Mouse (Mus musculus) common myeloid progenitor, adult 5-6 weeks (primary cell): ENCODE results near the gene Nt5dc1. TPM values are rescaled to one million over a fixed set of nuclear protein-coding genes. Genes with fewer than 3 reads are reported as not detected.
A peak's percentile ranks its signal among the peaks of the same experiment; 100 is the strongest.
"Not testable (repeated sequence)": the region's sequence is repeated elsewhere in the genome, so short reads cannot be mapped to it uniquely, and the experiment has no call there.

ENCODE experiments used
- ATAC-seq: replicated peaks from 2 replicates; pipeline ENCODE4 v1.8.0; 2016; ENCODE audit warnings: low read depth, mild to moderate bottlenecking, moderate TSS enrichment, inconsistent platforms; ENCODE audit not compliant: poor library complexity, severe bottlenecking
- total RNA-seq: library from RNA; stranded (forward); fragments of 200-1000, 187-1606 nt; gene quantifications from 2 replicates; pipeline ENCODE4 v1.2.3, GENCODE M21; 2017

The Nt5dc1 gene
- total RNA-seq, 1 experiment from 2014 or later = 36.5 TPM

DNA sequence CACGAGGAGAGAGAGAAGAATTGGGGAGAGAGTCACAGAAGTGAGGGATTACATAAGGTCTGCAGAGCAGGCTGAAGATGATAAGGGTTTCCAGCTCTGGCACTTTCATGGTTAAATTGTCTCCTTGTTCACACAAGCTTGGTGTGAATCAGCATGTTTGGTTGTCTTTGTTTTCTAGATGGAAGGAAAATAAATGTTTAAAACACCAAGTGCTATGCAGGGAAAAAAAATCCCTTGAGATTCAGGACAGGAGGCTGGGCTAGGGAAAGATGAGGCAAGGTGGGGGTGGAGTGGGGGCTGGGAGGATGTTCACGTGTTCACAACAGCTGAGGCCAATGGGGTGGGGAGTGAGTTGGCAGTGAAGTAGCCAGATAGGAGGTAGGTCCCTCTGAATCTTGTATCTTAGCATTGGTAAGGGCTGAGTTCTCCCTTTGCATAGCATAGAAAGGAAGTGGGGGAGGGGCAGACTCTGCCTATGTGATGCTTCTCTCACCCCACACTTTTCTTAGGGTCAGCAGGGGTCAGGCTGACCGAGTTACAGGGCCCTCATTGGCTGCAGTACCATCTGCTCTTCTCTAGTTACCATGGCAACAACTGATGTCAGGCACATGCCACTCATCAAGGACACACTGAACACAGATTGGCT, 101.7 kb downstream of the Nt5dc1 start:
- ATAC-seq = no peak

GRCm38 (mm10) chr10:34312536-34312935, 105.8 kb downstream of the Nt5dc1 start:
- no peak for ATAC-seq

- ATAC-seq = no peak
These were observed 108.3 kb downstream of the Nt5dc1 start for GRCm38 (mm10) chr10:34309915-34310685.

DNA sequence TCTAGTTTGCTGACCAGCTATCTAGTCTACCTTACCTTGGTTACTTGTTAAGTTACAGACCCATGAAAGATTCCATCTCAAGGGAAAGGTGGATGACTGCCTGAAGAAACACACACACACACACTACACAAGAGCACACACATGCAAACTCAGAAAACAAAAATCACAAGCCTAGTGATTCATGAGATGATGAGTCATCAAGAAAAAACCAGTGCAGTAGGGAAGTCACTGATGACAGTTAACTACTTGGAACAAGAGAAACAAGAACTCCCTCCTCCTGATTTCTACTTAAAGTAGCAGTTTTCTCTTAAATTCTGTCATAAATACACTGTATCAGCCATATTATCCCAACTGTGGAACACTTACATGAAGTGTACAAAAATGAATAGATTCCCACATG, 111.3 kb downstream of the Nt5dc1 start:
- ATAC-seq = 0 out of 2 replicates have a peak, but pooled peaks have one; percentile 25

GRCm38 (mm10) chr10:34300368-34300767, 118.0 kb downstream of the Nt5dc1 start:
- ATAC-seq = no peak

DNA sequence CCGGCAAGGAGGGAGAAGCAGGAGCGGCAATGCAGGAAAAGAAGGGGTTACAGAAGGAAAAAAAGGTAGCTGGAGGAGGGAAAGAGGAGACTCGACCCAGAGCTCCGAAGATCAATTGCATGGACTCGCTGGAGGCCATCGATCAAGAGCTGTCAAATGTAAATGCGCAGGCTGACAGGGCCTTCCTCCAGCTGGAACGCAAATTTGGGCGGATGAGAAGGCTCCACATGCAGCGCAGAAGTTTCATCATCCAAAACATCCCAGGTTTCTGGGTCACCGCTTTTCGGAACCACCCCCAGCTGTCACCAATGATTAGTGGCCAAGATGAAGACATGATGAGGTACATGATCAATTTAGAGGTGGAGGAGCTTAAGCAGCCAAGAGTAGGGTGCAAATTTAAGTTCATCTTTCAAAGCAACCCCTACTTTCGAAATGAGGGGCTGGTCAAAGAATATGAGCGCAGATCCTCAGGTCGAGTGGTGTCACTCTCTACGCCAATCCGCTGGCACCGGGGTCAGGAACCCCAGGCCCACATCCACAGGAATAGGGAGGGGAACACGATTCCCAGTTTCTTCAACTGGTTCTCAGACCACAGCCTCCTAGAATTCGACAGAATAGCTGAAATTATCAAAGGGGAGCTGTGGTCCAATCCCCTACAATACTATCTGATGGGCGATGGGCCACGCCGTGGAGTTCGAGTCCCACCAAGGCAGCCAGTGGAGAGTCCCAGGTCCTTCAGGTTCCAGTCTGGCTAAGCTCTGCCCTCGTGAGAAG, 120.2 kb downstream of the Nt5dc1 start:
- ATAC-seq = peak; percentile 13

- peak; percentile 95 for ATAC-seq
These were observed 120.9 kb downstream of the Nt5dc1 start, which contains the start of gene Tspyl4 for GRCm38 (mm10) chr10:34297299-34297979. Gene Tspyl4, plus strand, starts transcription at chr10:34297442.

- ATAC-seq = no peak
These were observed 121.4 kb downstream of the Nt5dc1 start for GRCm38 (mm10) chr10:34296911-34297298.

DNA sequence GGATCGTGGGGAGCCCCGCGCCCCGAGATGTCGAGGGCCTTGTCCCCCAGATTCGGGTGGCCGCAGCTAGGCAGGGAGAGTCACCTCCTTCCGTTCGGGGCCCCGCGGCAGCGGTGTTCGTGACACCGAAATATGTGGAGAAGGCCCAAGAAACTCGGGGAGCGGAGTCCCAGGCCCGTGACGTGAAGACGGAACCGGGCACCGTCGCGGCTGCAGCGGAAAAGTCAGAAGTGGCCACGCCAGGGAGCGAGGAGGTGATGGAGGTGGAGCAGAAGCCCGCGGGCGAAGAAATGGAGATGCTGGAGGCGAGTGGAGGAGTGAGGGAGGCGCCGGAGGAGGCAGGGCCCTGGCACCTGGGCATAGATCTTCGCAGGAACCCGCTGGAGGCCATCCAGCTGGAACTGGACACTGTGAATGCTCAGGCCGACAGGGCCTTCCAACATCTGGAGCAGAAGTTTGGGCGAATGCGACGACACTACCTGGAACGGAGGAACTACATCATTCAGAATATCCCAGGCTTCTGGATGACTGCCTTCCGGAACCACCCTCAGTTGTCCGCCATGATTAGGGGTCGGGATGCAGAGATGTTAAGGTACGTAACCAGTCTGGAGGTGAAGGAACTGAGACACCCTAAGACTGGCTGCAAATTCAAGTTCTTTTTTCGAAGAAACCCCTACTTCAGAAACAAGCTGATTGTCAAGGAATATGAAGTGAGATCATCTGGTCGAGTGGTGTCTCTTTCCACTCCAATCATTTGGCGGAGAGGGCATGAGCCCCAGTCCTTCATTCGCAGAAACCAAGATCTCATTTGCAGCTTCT, 135.7 kb downstream of the Nt5dc1 start:
- peak; percentile 9 for ATAC-seq

DNA sequence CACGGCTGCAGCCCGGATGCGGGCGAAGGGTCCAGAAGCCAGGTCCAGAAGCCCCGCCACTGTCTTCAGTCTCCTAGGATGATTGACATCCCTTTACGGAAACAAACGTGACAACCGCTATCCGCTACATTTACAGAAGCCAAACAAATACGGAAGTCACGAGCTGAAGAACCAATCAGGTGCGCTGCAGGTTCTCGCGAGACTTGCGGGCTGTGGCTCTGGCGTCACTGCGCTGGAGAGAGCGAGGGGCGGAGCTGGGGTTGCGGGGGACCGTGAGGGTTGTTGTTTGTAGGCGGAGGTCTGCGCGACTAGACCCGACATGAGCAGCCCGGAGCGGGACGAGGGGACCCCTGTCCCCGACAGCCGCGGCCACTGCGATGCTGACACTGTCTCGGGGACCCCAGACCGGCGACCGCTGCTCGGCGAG, 136.4 kb downstream of the Nt5dc1 start, which contains the start of gene Tspyl1:
Gene Tspyl1, plus strand, starts transcription at position 229 of the 427 bp plus-strand sequence.
- ATAC-seq = peak; percentile 89

GRCm38 (mm10) chr10:34281211-34281961, 137.0 kb downstream of the Nt5dc1 start:
- ATAC-seq = no peak

DNA sequence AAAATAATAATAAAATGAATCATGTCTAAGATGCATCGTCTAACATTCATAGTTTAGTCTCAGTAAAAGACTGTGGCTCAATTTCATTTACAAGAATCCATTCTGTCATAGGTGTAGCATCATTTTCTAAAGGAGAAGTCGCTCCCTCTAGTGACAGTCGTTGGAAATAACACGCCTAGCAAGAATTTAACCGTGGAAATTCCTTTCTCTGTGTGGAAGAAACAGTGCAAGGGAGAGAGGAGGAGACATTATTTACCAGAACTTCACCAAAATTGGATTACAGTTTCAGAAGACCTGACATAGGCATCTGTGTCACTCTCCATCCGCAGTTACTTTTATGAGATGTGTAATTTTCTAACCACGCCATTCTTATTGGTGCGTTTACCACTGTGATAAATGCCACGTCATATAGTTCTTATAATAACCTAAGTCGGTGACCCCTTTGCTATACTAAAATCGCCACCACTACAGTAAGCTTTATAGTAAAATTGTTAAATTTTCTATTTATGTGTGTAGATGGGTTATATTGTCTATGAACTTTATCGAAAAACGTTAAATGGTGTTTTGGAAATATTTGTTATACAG, 137.7 kb downstream of the Nt5dc1 start:
- ATAC-seq = peak; percentile 20; the same call in 1 of the 2 replicates

DNA sequence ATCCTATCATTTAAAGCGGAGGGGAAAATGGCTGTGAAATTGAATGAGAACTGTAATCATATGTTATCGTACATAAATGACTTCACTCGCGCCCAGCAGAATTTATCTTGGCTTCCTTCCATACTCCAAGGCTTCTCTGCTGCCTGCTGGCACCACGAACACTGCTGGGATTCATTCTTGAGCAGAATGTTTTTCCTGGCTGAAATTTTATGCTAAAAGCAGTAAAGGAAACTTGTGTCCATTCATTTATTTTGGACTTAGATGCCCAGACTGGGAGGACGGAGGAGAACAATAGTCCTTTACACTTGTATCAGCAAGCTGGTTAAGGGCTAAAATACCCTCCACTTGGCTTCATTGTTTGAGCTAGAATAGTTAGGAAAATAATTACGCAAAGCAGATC, 146.7 kb downstream of the Nt5dc1 start:
- ATAC-seq = no peak

DNA sequence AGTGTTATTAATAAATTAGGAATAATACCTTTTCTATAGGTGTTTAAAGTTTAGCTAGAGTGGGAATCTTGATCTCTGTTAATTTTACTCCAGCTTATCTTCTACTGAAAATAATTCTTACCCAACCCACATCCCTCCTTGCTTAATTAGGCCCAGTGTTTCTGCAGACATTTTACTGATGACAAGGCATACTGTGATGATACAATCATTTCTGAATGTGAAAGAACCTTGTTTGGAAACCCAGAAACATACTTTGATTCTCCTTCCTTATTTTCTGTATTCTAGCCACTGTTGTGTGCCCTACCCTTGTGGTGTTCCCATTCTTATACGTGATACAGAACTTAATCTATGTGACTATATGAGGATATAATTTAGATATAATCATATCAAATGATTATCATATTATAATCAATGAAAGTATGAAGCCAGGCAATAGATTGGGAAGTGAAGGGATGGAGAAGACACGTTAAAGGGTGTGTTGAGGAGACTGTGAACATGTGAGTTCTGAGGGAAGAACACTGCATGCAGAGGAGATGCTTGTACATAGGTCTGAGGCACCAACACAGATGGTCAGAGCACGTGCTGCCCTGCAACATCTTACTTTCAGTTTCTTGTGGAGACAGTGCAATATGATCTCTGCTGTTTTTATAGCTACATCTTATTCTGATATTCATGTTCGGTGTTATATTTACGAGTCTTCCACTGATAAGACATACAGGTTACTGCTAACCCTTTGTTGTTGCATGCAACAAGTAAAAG, 150.9 kb downstream of the Nt5dc1 start:
- 0 out of 2 replicates have a peak, but pooled peaks have one; percentile 42 for ATAC-seq

DNA sequence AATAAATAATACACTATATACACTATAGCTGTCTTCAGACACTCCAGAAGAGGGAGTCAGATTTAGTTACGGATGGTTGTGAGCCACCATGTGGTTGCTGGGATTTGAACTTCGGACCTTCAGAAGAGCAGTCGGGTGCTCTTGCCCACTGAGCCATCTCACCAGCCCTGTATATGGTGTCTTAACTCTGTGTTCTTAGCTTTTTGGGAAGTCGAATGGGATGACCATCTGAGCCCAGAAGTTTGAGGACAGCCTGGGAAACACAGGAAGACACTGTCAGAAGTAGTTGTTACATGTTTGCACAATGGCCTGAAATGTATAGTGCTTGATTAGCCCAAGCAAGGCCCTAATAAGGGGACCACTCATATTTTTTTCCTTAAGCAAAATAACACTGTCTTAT, 153.2 kb downstream of the Nt5dc1 start:
- no peak for ATAC-seq

- ATAC-seq = not testable (repeated sequence)
These were observed 165.5 kb downstream of the Nt5dc1 start for GRCm38 (mm10) chr10:34252833-34253232.

DNA sequence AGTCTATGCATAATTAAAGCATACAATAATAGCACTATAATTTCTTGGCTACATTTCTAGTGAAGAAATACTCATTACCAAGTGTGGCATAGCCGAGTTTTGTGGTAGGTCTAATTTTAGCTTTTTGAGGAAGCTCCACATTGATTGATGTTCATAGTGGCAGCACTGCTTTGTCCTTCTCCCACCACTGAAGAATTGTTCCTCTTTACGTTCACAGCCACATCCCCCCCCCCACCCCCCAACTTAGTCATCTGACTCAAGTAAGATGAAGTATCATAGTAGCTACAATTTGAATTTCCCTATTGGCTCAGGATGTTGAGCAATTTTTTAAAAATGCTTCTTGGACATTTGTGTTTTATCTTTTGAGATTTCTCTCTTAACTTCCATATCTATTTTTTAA, 168.8 kb downstream of the Nt5dc1 start:
- peak; percentile 96 for ATAC-seq
